Mouse (Mus musculus) embryonic facial prominence, embryonic 10.5 days (tissue): ENCODE results near the gene Fermt3. TPM values are rescaled to one million over a fixed set of nuclear protein-coding genes. Genes with fewer than 3 reads are reported as not detected.
A peak's percentile ranks its signal among the peaks of the same experiment; 100 is the strongest.

ENCODE experiments used
- DNase-seq: peaks from one replicate; pipeline ENCODE4 v3.0.0-alpha.2; 2017; ENCODE audit warnings: low spot score
- H3K27ac ChIP-seq: fragments of 300-500 bp; sonication (generic); replicated peaks from 2 replicates; pipeline ENCODE4 v1.5.1; 2016; ENCODE audit warnings: mild to moderate bottlenecking
- H3K27me3 ChIP-seq: fragments of 300-500 bp; sonication (generic); replicated peaks from 2 replicates; pipeline ENCODE4 v1.6.1; 2016; ENCODE audit warnings: low read depth, mild to moderate bottlenecking; ENCODE audit not compliant: poor library complexity, severe bottlenecking
- H3K36me3 ChIP-seq: fragments of 300-500 bp; sonication (generic); replicated peaks from 2 replicates; pipeline ENCODE4 v1.6.1; 2016; ENCODE audit warnings: mild to moderate bottlenecking, moderate library complexity
- H3K4me1 ChIP-seq: fragments of 300-500 bp; sonication (generic); 2 replicates; pipeline ENCODE4 v1.6.1; 2016
- H3K4me3 ChIP-seq: fragments of 300-500 bp; sonication (generic); 2 replicates; pipeline ENCODE4 v1.5.1; 2016; ENCODE audit warnings: mild to moderate bottlenecking, moderate library complexity
- H3K9me3 ChIP-seq: fragments of 300-500 bp; sonication (generic); 2 replicates; pipeline ENCODE4 v1.6.1; 2016; ENCODE audit warnings: mild to moderate bottlenecking
- WGBS: fragments of 180-500 bp; shearing (Covaris S2); methylation state at CpG from one replicate; pipeline ENCODE4 v1.1.7; 2016; 5-methylcytosine and 5-hydroxymethylcytosine counted together
- polyA plus RNA-seq: library from polyadenylated mRNA; unstranded; fragments of >200 nt; fragmentation: Nextera tagmentation; extraction: Ambion mirVana; gene quantifications from 2 replicates; pipeline ENCODE4 v1.2.1, GENCODE M21; 2016

The Fermt3 gene
- polyA plus RNA-seq, 1 experiment from 2014 or later = 8.0 TPM

DNA sequence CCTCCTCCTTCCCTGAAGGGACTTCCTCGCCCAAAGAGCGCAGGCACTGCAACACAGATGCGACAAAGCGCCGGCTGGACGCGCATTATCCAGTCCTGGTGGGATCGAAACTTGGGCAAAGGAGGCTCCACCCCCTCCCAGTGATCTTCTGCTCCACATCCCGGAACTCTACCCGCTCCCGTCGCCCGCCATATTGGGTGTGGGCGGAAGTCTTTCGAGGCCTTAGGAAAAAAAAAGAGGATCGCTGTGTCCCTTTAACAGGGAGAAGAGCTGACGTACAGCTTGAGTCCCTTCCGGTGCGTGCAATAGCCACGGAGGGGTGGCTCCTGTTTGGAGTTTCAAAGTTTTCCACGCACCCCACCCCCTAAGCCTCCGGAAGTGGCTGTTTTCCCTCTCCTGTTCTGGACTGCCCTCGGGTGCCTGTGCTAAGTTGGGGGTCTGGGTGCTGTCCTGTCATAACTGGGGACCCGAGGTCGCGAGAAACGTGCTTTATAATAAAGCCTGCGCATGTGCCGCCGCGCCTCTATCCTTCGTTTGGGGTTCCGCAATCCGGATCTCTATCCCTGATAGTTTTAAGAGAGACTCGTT is 67.8 kb downstream of the Fermt3 start:
- Histone ChIP-seq H3K36me3 (peaks cover 38% of the 10 kb centered on the region), H3K27ac (peak overlapping the region; percentile 93), H3K9me3 (no peaks in the 10 kb centered on the region), H3K4me1 (peaks cover 32% of the 10 kb centered on the region), H3K27me3 (no peaks in the 10 kb centered on the region), H3K4me3 (peak overlapping the region; percentile 70)
- WGBS = under 1% methylated on average over 35 of the region's 35 CpGs
- DNase-seq = peak; percentile 92

DNA sequence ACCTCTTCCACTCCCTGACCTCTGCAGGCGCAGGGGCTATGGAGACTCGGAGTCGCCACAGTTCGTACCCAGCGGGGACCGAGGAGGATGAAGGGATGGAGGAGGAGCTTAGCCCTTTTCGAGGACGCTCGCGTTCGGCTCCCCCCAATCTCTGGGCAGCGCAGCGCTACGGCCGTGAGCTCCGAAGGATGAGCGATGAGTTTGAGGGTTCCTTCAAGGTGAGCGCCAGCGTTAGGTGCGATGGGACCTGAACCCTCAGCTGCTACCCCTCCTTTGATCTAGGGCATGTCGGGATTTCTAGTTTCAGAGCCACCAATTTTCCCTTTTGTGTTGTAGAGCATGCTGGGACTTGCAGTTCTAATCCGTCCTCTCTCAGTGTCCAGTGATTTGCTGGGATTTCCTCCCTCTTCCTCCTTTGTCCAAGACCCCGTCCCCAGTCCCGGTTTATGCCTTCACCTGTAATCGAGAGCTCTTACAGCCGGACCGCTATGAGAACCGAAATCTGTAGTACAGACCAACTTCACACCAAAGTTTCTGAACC is 68.6 kb downstream of the Fermt3 start:
- peaks cover 32% of the 10 kb centered on the region for H3K4me1 ChIP-seq
- H3K27me3 ChIP-seq = no peaks in the 10 kb centered on the region
- H3K27ac ChIP-seq = peak overlapping the region; percentile 93
- peaks cover 36% of the 10 kb centered on the region for H3K36me3 ChIP-seq
- peak; percentile 75 for DNase-seq
- under 1% methylated on average over 28 of the region's 28 CpGs for WGBS
- H3K4me3 ChIP-seq = peak overlapping the region; percentile 70
- H3K9me3 ChIP-seq = no peaks in the 10 kb centered on the region

DNA sequence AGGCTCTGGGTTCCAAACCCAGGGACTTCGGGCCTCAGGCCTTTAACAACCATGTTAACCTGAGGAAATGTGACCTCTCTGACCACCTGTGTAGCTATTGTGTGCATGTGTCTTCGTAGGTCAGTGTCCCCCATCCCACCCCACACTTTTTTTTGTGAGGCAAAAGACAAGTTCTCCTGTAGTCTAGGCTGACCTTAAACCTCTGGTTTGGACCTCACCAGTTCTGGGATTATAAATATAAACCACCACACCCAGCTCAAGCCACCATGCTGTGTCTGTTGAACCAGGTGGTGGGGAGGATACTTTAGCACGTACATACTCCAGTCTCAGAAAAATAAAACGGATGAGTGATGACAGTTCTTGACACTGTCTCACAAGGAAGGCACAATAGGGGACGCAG is 69.3 kb downstream of the Fermt3 start:
- Histone ChIP-seq H3K4me1 (peaks cover 32% of the 10 kb centered on the region), H3K27ac (peak overlapping the region; percentile 93), H3K4me3 (peak overlapping the region; percentile 70), H3K9me3 (no peaks in the 10 kb centered on the region), H3K36me3 (peaks cover 36% of the 10 kb centered on the region), H3K27me3 (no peaks in the 10 kb centered on the region)
- no peak for DNase-seq
- 65% methylated on average over 5 of the region's 5 CpGs for WGBS

DNA sequence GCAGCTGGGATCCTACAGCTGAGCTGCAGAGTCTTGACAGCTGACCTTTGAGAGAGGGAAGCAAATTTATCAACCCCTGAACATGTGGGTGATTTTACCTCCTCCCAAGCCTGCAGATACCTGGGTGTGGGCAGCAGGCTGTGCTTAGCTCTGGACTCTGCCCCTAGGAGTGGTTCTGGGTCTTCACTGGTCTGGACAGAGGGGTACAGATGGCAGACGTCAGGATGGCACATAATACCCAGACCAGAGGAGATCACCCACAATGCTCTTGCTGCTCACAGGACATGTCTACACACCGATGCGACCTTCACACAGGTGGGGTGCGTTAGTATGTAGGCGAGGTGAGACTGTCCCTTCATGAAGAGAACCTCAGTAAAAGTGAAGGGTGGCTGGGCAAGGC is 69.7 kb downstream of the Fermt3 start:
- Histone ChIP-seq H3K36me3 (peaks cover 35% of the 10 kb centered on the region), H3K4me1 (peaks cover 32% of the 10 kb centered on the region), H3K27me3 (no peaks in the 10 kb centered on the region), H3K4me3 (peak overlapping the region; percentile 70), H3K9me3 (no peaks in the 10 kb centered on the region), H3K27ac (peak overlapping the region; percentile 93)
- 92% methylated on average over 5 of the region's 5 CpGs for WGBS
- no peak for DNase-seq

Other genes with a start within 250 kb of the Fermt3 start
- gene Rps6ka4, start 178.8 kb downstream of the Fermt3 start, polyA plus RNA-seq = 5.3 and 7.0 TPM in 2 replicates
- 0.62 and 0.67 TPM in 2 replicates for gene Ccdc88b, start 161.3 kb downstream of the Fermt3 start, polyA plus RNA-seq
- gene Trmt112, start 109.8 kb downstream of the Fermt3 start, polyA plus RNA-seq = 150 and 168 TPM in 2 replicates
- 137 and 140 TPM in 2 replicates for gene Prdx5, start 109.4 kb downstream of the Fermt3 start, polyA plus RNA-seq
- 7.9 and 8.9 TPM in 2 replicates for gene Esrra, start 97.7 kb downstream of the Fermt3 start, polyA plus RNA-seq
- gene Catsperz, start 94.1 kb downstream of the Fermt3 start, polyA plus RNA-seq = 0.68 and 0.74 TPM in 2 replicates
- 0.23 TPM in 1 of 2 replicates, not detected in the other for gene Kcnk4, start 85.0 kb downstream of the Fermt3 start, polyA plus RNA-seq
- gene Bad, start 77.6 kb downstream of the Fermt3 start, polyA plus RNA-seq = 53.4 and 55.1 TPM in 2 replicates
- 26.9 and 27.5 TPM in 2 replicates for gene Gpr137, start 77.0 kb downstream of the Fermt3 start, polyA plus RNA-seq
- 217 and 235 TPM in 2 replicates for gene Ppp1r14b, start 44.5 kb downstream of the Fermt3 start, polyA plus RNA-seq
- gene Plcb3, start 43.0 kb downstream of the Fermt3 start, polyA plus RNA-seq = 32.8 and 37.0 TPM in 2 replicates
- 100.0 and 101 TPM in 2 replicates for gene Fkbp2, start 39.0 kb downstream of the Fermt3 start, polyA plus RNA-seq
- 36.0 and 36.9 TPM in 2 replicates for gene Vegfb, start 31.8 kb downstream of the Fermt3 start, polyA plus RNA-seq
- 18.1 and 18.2 TPM in 2 replicates for gene Dnajc4, start 26.9 kb downstream of the Fermt3 start, polyA plus RNA-seq
- 20.1 and 20.9 TPM in 2 replicates for gene Nudt22, start 23.4 kb downstream of the Fermt3 start, polyA plus RNA-seq
- gene Trpt1, start 23.3 kb downstream of the Fermt3 start, polyA plus RNA-seq = 8.3 and 8.8 TPM in 2 replicates
- 453 and 489 TPM in 2 replicates for gene Stip1, start 20.5 kb upstream of the Fermt3 start, polyA plus RNA-seq
- gene Macrod1, start 37.3 kb upstream of the Fermt3 start, polyA plus RNA-seq = 5.0 and 5.4 TPM in 2 replicates
- 2.5 and 2.9 TPM in 2 replicates for gene Flrt1, start 86.3 kb upstream of the Fermt3 start, polyA plus RNA-seq
- 275 and 276 TPM in 2 replicates for gene Otub1, start 186.8 kb upstream of the Fermt3 start, polyA plus RNA-seq
- 867 and 877 TPM in 2 replicates for gene Cox8a, start 198.1 kb upstream of the Fermt3 start, polyA plus RNA-seq
- 93.2 and 94.4 TPM in 2 replicates for gene Naa40, start 221.7 kb upstream of the Fermt3 start, polyA plus RNA-seq
- 51.0 and 58.6 TPM in 2 replicates for gene Rcor2, start 247.9 kb upstream of the Fermt3 start, polyA plus RNA-seq